ENCODE assay signal across 8 mouse cellular contexts in the genomic region with DNA sequence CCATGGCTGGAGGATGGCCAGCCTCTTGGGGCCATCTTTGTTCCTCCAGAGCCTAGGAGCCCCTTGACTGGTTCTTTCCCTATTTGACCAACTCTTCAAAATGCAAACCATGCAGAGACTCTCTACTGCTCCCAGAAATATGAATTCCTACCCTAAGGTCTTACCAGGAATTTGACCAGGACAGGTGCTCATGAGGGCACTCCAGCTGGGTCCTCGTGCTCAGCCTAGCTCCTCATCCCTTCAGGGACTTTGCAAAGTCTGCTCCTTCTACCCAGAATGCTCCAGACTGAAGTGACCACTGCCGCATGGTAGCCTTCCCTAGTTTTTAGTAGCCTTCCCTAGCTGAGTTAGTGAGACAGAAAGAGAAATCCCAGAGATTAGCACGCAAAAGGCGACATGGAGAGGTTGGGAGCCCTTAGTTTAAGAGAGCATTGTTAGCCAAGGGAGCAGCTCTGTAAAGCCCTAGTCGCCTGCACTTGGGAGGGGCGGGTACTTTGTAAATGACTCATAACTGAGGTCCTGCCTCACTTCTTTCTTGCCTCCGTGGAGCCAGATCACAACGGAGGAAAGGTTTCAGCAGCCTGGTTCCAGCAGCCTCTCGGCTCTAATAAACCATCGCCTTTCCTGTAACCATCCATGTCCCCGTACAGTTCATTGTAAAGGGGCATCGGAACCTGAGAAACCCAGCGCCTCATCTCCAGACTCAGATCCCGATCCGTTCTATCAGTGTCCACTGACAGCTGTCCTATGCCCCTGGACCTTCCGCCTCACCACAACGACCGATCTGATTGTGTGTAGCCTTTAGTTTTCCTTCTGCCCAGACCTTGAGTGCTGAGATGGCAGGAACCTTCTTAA. TPM values are rescaled to one million over a fixed set of nuclear protein-coding genes. Genes with fewer than 3 reads are reported as not detected.
DNase-seq lines count a peak whose midpoint lies in the region; ATAC-seq and TF ChIP-seq lines count a peak whose summit lies in the region.
"Had no signal": no experiment of that assay in that cellular context is flagged by ENCODE, and none has a peak within 500 bp of the region (broad histone marks: within the 10 kb centered on the region; RNA-seq: fewer than 3 reads in every experiment).

No protein-coding gene starts in this region.

- peaks cover 85% of the 10 kb centered on the region for H3K4me1 ChIP-seq in megakaryocyte, embryonic 14.5 days
- peaks cover 33% of the 10 kb centered on the region for H3K4me1 ChIP-seq in forebrain, embryonic 12.5 days
- H3K4me1 ChIP-seq in limb, embryonic 13.5 days = peaks cover 34% of the 10 kb centered on the region
- peaks cover 11% of the 10 kb centered on the region; the same call in 1 of the 2 replicates for H3K4me1 ChIP-seq in stomach, postnatal 0 days (replicated peaks; ENCODE audit: control insufficient read depth, insufficient read depth)

- no peaks in the 10 kb centered on the region for H3K9me3 ChIP-seq in megakaryocyte, embryonic 14.5 days
- no peaks in the 10 kb centered on the region for H3K9me3 ChIP-seq in forebrain, embryonic 12.5 days
- no peaks in the 10 kb centered on the region for H3K9me3 ChIP-seq in limb, embryonic 13.5 days
- no peaks in the 10 kb centered on the region for H3K9me3 ChIP-seq in stomach, postnatal 0 days (ENCODE audit: control insufficient read depth, low read length)

- H3K36me3 ChIP-seq in megakaryocyte, embryonic 14.5 days (replicated peaks; ENCODE audit: low read length) = no peaks in the 10 kb centered on the region
- no peaks in the 10 kb centered on the region for H3K36me3 ChIP-seq in forebrain, embryonic 12.5 days (replicated peaks)
- H3K36me3 ChIP-seq in limb, embryonic 13.5 days = no peaks in the 10 kb centered on the region
- no peaks in the 10 kb centered on the region for H3K36me3 ChIP-seq in stomach, postnatal 0 days (ENCODE audit: control insufficient read depth, insufficient read depth, low read length)

- 19% methylated on average over 18 of the region's 18 CpGs for WGBS in forebrain, embryonic 12.5 days
- WGBS in limb, embryonic 13.5 days = 22% methylated on average over 18 of the region's 18 CpGs
- 24% methylated on average over 18 of the region's 18 CpGs for WGBS in stomach, postnatal 0 days

- DNase-seq in stomach, postnatal 0 days (ENCODE audit: low spot score) = peak; percentile 71
- DNase-seq in gastrocnemius, postnatal 36 days = no peak
- DNase-seq in thymus, postnatal 10 days (ENCODE audit: low spot score in 2 of 2) = no peak
- DNase-seq: cerebellum, adult 11 months had no signal

- H3K4me3 ChIP-seq in megakaryocyte, embryonic 14.5 days (replicated peaks) = peak overlapping the region; percentile 90
- peak overlapping the region; percentile 40; the same call in 1 of the 2 replicates for H3K4me3 ChIP-seq in forebrain, embryonic 12.5 days (replicated peaks)
- no peak overlapping the region for H3K4me3 ChIP-seq in limb, embryonic 13.5 days
- peak overlapping the region; percentile 13; the same call in 1 of the 2 replicates for H3K4me3 ChIP-seq in stomach, postnatal 0 days (ENCODE audit: low read depth, low read length)

- no peak for TF ChIP-seq EP300 in stomach, postnatal 0 days (optimal IDR thresholded peaks at IDR 0.05)

- ATAC-seq in megakaryocyte, adult 5-6 weeks (ENCODE audit: poor library complexity, severe bottlenecking) = no peak
- ATAC-seq in forebrain, embryonic 12.5 days (ENCODE audit: low FRiP score) = no peak
- no peak for ATAC-seq in limb, embryonic 13.5 days (ENCODE audit: low FRiP score, low read depth)
- ATAC-seq in stomach, postnatal 0 days (ENCODE audit: low FRiP score, low TSS enrichment) = peak; percentile 80

- H3K27me3 ChIP-seq in megakaryocyte, embryonic 14.5 days (replicated peaks) = peaks cover 33% of the 10 kb centered on the region
- peaks cover 84% of the 10 kb centered on the region for H3K27me3 ChIP-seq in forebrain, embryonic 12.5 days
- peaks cover 87% of the 10 kb centered on the region for H3K27me3 ChIP-seq in limb, embryonic 13.5 days
- no peaks in the 10 kb centered on the region for H3K27me3 ChIP-seq in stomach, postnatal 0 days (ENCODE audit: control insufficient read depth, insufficient read depth, low read length)

- peak overlapping the region; percentile 81 for H3K27ac ChIP-seq in forebrain, embryonic 12.5 days
- H3K27ac ChIP-seq in limb, embryonic 13.5 days = no peak overlapping the region
- H3K27ac ChIP-seq in stomach, postnatal 0 days (replicated peaks) = peak overlapping the region; percentile 50

- peak overlapping the region; percentile 77 for H3K4me2 ChIP-seq in forebrain, embryonic 12.5 days
- H3K4me2 ChIP-seq in limb, embryonic 13.5 days (replicated peaks) = peak overlapping the region; percentile 80
- H3K4me2 ChIP-seq in stomach, postnatal 0 days (replicated peaks; ENCODE audit: low read depth) = peak overlapping the region; percentile 68

- intact Hi-C loops in gastrocnemius, postnatal 36 days (cut with DNase I) = no loop called here

- TF ChIP-seq CTCF in stomach, postnatal 0 days (IDR thresholded peaks at IDR 0.05; ENCODE audit: low read depth) = no peak

- peak overlapping the region; percentile 38; the same call in 1 of the 2 replicates for H3K9ac ChIP-seq in forebrain, embryonic 12.5 days
- H3K9ac ChIP-seq in limb, embryonic 13.5 days = no peak overlapping the region
- H3K9ac ChIP-seq in stomach, postnatal 0 days (ENCODE audit: low read length) = no peak overlapping the region

RNA-seq across cellular contexts. Expression of a gene that starts 28.2 kb away (rescaled TPM):
- polyA plus RNA-seq in megakaryocyte, embryonic 14.5 days (2012; ENCODE audit: insufficient read depth, low replicate concordance) = 118 and 153 TPM in 2 replicates
- total RNA-seq in megakaryocyte, adult 5-6 weeks (2015) = 20.2 and 21.3 TPM in 2 replicates
- total RNA-seq in megakaryocyte, adult 5-6 weeks (2017) = 18.9 and 32.4 TPM in 2 replicates
- polyA plus RNA-seq in forebrain, embryonic 12.5 days (2016; fragmentation: Nextera tagmentation; extraction: Ambion mirVana) = 2.5 and 3.7 TPM in 2 replicates
- 8.7 and 9.1 TPM in 2 replicates for polyA plus RNA-seq in limb, embryonic 13.5 days (2015; fragmentation: Nextera tagmentation; extraction: Ambion mirVana)
- polyA plus RNA-seq in stomach, postnatal 0 days (2015; fragmentation: Nextera tagmentation; extraction: Ambion mirVana) = 31.0 and 36.2 TPM in 2 replicates
- total RNA-seq in gastrocnemius, postnatal 36 days (2021) = 1 to 10 TPM; 3.2 to 3.7 TPM
